Mouse (Mus musculus): ENCODE data around the gene Rhpn2. TPM values are rescaled to one million over a fixed set of nuclear protein-coding genes. Genes with fewer than 3 reads are reported as not detected.
"Not testable (repeated sequence)": the region's sequence is repeated elsewhere in the genome, so short reads cannot be mapped to it uniquely, and the experiment has no call there.

The Rhpn2 gene
- total RNA-seq (2021), result 1 to 10 TPM in 1 of 2 experiments, under 1 TPM in 1; 0.78 to 1.1 TPM
- long read RNA-seq, experiment 1, partial matches to known transcripts, result 1 of 2 reads
- long read RNA-seq, experiment 1, other reads (novel, unspliced or antisense), result 0 of 2 reads
- long read RNA-seq, experiment 2, result 0 reads

DNA sequence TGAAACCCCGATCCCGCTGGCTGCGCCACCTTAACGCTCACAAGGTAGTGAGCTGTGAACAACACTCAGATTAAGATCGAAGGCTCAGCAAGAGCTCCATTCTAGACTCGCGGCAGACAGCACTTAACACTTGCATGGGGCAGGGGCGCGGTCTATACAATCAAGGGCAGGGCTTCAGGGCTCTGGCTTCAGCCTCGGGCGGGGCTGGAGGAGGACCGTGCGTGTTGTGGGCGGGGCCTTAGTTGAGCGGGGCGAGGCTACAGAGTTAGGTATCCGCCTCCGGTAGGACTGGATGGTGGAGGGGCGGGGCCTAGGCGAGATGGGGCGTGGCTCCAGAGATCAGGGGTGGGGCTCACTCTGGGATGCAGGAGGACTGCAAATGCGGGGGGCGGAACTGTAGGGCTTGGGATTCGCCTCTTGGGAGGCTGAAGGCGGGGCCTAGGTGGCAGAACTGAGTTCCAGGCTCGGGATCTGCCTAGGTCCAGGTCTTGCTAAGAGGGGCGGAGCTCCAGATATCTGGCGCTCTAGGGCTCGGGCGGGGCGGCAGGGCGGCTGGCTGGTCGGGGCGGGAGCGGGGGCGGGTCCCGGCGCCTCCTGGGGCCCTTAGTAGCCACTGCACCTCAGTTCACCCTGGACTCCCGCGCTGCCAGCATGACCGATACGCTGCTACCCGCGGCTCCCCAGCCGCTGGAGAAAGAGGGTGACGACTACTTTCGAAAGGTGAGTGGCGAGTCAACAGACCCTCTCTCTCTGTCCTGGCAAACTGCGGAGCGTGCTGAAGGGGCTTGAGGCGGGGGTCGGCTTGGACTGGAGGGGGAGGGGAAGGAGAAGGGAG lies at the start of gene Rhpn2:
TSS of gene Rhpn2 (plus strand) at position 479 of the 835 bp plus-strand sequence.
- intact Hi-C loops (cut with DNase I; ENCODE audit: low total_unique reads), result no loop called here
- DNase-seq, result peak; percentile 98

GRCm38 (mm10) chr7:35293464-35293863 lies 40.5 kb upstream of the Rhpn2 start:
- intact Hi-C loops (cut with DNase I; ENCODE audit: low total_unique reads), result no loop called here
- DNase-seq, result no peak

DNA sequence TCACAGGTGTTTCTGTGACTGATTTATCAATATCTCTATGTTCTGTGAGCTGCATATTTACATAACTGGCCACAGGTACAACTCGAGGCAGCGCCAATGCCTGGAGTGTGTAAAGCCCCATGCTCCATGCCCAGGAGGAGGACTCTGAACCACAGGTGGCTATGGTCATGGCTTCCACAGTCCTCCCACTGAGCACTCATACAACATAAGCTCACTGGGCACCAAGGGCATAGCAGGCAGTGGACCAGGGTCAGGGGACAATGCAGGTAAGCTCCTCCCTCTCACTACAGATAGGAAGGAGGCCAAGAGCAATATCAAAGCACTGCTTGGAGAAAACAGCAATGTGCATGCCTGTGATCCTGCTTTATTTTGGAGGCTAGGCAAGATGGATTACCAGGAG lies 38.3 kb upstream of the Rhpn2 start:
- no peak for DNase-seq
- intact Hi-C loops (cut with DNase I; ENCODE audit: low total_unique reads), result no loop called here

DNA sequence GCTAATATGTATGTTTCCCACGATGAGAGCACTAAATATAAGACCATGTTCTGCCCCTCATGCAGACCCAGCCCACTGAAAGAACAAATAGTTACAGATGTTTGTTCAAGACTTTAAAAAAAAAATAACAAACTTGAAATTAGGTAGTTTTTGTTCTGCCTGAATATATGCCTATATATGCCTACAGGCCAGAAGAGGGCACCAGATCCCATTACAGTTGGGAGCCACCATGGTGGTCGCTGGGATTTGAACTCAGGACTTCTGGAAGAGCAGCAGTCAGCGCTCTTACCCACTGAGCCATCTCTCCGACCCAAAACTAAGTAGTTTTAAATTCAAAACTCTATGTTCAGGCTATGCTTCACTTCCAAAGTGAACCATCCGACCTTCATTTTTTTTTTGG lies 36.1 kb upstream of the Rhpn2 start:
- no peak for DNase-seq
- intact Hi-C loops (cut with DNase I; ENCODE audit: low total_unique reads), result no loop called here

DNA sequence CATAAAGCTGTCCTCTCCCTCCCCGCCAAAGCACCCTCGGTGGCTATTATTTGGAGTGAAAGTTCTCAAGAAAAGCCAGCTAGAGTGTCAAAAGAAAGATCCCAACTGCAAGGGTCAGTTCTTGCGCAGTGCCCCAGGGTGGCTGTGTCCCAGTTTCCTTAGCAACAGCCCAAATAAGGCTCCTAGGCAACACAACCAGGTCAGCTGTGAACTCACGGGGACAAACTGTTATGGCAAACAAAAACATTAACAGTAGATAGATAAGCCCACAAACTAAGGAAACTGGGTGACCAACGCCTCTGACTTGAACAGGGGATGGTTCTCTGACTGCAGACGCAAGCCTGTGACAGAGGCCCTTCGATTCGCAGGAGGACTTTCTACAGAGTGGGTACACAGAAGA lies 34.3 kb upstream of the Rhpn2 start:
- no peak for DNase-seq
- intact Hi-C loops (cut with DNase I; ENCODE audit: low total_unique reads), result no loop called here

DNA sequence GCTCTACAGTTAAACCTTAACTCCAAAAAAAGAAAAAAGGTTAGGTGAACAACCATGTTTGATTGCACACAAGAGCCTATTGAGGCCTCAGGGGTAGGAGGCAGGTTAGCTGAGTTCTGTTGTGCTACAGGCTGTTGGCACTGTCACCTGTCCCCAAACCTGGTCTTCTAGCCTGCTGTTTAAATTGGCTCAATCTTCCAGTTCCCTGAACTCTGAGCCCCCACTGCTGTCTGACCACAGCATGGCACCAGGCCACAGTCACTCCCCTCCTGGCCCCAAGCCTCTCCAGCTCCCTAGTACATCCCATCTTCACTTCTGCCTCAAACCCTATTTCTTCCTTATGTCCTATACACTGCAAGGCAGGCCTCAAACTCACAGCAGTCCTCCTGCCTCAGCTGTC lies 33.2 kb upstream of the Rhpn2 start:
- intact Hi-C loops (cut with DNase I; ENCODE audit: low total_unique reads), result no loop called here
- DNase-seq, result no peak

DNA sequence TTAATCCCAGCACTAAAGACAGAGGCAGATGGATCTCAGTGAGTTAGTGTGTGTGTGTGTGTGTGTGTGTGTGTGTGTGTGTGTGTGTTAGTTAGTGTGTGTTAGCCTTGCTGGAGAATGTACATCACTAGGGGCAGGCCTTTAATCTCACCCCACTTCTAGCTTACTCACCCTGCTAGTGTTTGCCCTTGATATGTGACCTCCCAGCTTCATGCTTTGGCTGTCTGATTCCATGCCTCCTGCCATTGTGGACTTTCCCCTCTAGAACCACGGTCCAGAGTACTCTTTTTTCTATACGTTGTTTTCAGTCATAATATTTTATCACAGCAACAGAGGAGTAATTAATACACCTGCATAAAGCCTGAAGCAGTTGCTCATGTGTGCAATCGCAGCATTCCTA lies 22.8 kb upstream of the Rhpn2 start:
- no peak for DNase-seq
- intact Hi-C loops (cut with DNase I; ENCODE audit: low total_unique reads), result no loop called here

GRCm38 (mm10) chr7:35314156-35314555 lies 19.8 kb upstream of the Rhpn2 start:
- DNase-seq, result no peak
- intact Hi-C loops (cut with DNase I; ENCODE audit: low total_unique reads), result no loop called here

- intact Hi-C loops (cut with DNase I; ENCODE audit: low total_unique reads), result loop anchor here (2.0 kb wide), 1 partner anchor 73 kb away; no protein-coding TSS in a partner anchor
- peak; percentile 91 for DNase-seq
These were observed 16.0 kb upstream of the Rhpn2 start, which contains the start of gene Gpatch1 for GRCm38 (mm10) chr7:35317729-35318609. Gpatch1 (minus strand) TSS chr7:35318440.

DNA sequence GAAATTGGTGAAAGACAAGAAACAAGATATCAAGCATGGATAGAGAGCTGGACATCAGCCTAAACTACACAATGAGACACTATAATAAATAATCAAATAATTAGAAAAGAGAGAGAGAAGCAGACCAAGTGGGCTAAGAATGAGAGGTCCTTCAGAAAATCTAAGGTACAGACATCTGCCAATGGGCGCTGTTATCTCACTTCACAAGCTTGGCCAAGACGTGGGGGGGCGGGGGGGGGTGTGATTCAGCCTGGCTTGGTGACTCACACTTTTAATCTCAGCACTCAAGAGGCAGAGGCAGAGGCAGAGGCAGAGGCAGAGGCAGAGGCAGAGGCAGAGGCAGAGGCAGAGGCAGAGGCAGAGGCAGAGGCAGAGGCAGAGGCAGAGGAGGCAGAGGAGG lies 14.7 kb upstream of the Rhpn2 start:
- intact Hi-C loops (cut with DNase I; ENCODE audit: low total_unique reads); DNase-seq: not testable (repeated sequence)

DNA sequence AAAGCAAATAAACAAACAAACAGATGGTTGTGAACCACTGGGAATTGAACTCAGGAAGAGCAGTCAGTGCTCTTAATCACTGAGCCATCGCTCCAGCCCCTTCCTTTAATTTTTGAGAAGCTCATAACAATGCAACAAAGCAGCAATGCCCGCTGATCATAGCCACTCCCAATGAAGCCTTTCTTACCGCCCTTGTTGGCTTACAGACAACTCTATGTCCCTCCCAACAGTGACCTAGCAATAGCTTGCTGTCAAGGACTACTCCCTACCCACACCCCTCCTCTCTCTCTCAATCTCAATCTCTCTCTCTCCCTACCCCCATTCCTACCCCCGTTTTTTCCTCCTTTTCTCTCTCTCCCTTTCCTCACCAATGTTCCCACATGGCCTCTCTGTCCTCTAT lies 14.2 kb upstream of the Rhpn2 start:
- intact Hi-C loops (cut with DNase I; ENCODE audit: low total_unique reads), result no loop called here
- DNase-seq, result no peak

DNA sequence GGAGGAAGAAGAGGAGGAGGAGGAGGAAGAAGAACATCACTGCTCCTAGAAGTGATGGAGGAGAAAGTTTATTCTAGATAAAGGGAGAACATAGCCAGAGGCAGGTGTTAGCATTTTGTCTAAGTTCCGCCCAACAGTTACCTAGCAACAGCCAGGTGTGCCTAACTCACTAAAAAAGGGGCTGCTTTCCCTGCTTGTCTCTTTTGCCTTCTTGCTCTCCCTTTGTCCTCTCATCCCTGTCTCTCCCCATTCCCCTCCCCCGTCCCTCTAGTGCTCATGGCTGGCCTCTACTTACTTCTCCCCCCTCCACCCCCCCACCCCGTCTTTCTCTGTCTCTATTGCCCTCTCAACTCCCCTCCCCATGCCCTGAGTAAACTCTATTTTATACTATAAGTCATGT lies 11.8 kb upstream of the Rhpn2 start:
- intact Hi-C loops (cut with DNase I; ENCODE audit: low total_unique reads), result no loop called here
- DNase-seq, result no peak

GRCm38 (mm10) chr7:35322732-35323420 lies 11.1 kb upstream of the Rhpn2 start:
- intact Hi-C loops (cut with DNase I; ENCODE audit: low total_unique reads), result no loop called here
- no peak for DNase-seq

- intact Hi-C loops (cut with DNase I; ENCODE audit: low total_unique reads), result no loop called here
- DNase-seq, result no peak
These were observed 2.4 kb upstream of the Rhpn2 start for GRCm38 (mm10) chr7:35331590-35331989.

GRCm38 (mm10) chr7:35333231-35333651 lies 729 bp upstream of the Rhpn2 start:
- no peak for DNase-seq
- intact Hi-C loops (cut with DNase I; ENCODE audit: low total_unique reads), result no loop called here

GRCm38 (mm10) chr7:35334527-35335452 lies 820 bp downstream of the Rhpn2 start:
- DNase-seq, result peak; percentile 23
- intact Hi-C loops (cut with DNase I; ENCODE audit: low total_unique reads), result no loop called here

GRCm38 (mm10) chr7:35340196-35340595 lies 6.2 kb downstream of the Rhpn2 start:
- DNase-seq, result no peak
- intact Hi-C loops (cut with DNase I; ENCODE audit: low total_unique reads), result no loop called here

DNA sequence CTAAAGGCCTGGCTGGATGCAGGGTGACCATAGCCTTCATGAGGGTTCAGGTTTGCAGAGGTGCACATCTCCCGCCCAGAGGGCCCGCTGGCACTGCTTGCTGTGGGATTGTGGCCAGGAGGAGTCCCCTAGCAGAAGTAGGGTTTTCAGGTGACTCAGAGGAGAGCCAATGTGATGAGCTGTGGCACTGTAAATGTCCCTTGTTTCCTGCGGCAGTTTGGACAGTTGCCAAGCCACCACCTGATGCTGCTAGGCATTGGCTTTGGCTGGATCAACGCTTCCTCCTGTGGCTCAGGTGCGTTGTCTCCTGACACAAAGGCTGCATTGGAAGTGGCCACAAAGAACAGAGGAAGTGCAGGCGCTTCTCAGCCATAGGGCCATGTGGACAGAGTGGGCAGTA lies 7.3 kb downstream of the Rhpn2 start:
- intact Hi-C loops (cut with DNase I; ENCODE audit: low total_unique reads), result no loop called here
- DNase-seq, result no peak

GRCm38 (mm10) chr7:35342498-35342897 lies 8.5 kb downstream of the Rhpn2 start:
- intact Hi-C loops (cut with DNase I; ENCODE audit: low total_unique reads), result no loop called here
- DNase-seq, result no peak

Data from gastrocnemius, postnatal 14 days (tissue).